Mouse (Mus musculus): Measurements from ENCODE around the gene Grhl1. TPM values are rescaled to one million over a fixed set of nuclear protein-coding genes. Genes with fewer than 3 reads are reported as not detected.
"Not testable (repeated sequence)": the region's sequence is repeated elsewhere in the genome, so short reads cannot be mapped to it uniquely, and the experiment has no call there.

Gene Grhl1
- 1.4 and 3.5 TPM in 2 replicates for polyA plus RNA-seq (2014; fragmentation: Nextera tagmentation; extraction: Ambion mirVana)

- 2% methylated on average over 46 of the region's 64 CpGs for WGBS
- Histone ChIP-seq H3K27me3 (ENCODE audit: control insufficient read depth, insufficient read depth, low read length) (peaks cover 19% of the 10 kb centered on the region), H3K27ac (ENCODE audit: low read depth, low read length) (no peak within 1 kb of the TSS), H3K36me3 (ENCODE audit: control insufficient read depth, insufficient read depth, low read length) (no peaks in the 10 kb centered on the region), H3K9ac (ENCODE audit: low read depth, low read length) (peak within 1 kb of the TSS; percentile 58), H3K4me3 (ENCODE audit: low read length) (peak within 1 kb of the TSS; percentile 69), H3K9me3 (ENCODE audit: control insufficient read depth, low read length) (no peaks in the 10 kb centered on the region), H3K4me2 (replicated peaks; ENCODE audit: low read depth, low read length) (peak within 1 kb of the TSS; percentile 85), H3K4me1 (ENCODE audit: control insufficient read depth, insufficient read depth, low read length) (peaks cover 10% of the 10 kb centered on the region; the same call in 1 of the 2 replicates)
- peak; percentile 99 for ATAC-seq (ENCODE audit: low FRiP score, low TSS enrichment)
Observed at GRCm38 (mm10) chr12:24571523-24572392, at the start of gene Grhl1. Grhl1 (plus strand) TSS chr12:24572283.

DNA sequence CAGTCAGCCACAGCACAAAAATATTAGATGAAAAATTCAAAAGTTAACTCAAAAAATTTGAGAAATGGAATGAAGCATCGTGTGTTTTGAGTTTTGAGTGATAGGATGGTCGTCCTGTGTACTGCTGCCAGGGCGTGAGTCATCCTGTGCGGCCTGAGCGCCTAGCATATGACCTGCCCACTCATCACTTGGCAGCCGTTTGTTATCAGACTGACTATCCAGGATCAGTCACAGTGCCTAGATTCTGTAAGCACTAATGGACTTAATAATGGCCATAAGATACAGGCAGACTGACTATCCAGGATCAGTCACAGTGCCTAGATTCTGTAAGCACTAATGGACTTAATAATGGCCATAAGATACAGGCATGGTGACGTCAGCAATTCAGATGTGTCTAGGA, 47.0 kb upstream of the Grhl1 start:
- H3K4me1 ChIP-seq (ENCODE audit: control insufficient read depth, insufficient read depth, low read length); ATAC-seq (ENCODE audit: low FRiP score, low TSS enrichment): not testable (repeated sequence)

DNA sequence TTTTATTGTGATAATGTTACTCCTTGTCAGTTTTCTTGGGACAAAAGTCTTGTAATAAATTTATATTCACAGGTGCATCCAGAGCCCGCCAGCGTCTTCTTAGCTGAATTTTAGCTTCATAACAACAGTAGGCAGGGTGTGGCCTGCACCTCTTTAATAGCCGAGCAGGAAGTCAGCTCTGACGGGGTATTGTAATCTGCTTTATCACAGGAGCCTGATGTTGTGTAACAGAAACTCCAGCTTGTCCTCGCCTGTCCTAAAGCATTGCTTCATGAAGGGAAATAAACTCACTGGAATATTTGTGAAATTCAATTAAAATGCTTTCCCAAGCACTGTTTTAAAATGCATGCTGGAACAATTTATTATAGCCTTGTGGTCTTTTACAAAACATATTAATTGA, 35.7 kb upstream of the Grhl1 start:
- 72% methylated on average over 5 of the region's 5 CpGs for WGBS
- Histone ChIP-seq H3K4me3 (ENCODE audit: low read length) (no peak overlapping the region), H3K9ac (ENCODE audit: low read depth, low read length) (no peak overlapping the region), H3K4me1 (ENCODE audit: control insufficient read depth, insufficient read depth, low read length) (no peaks in the 10 kb centered on the region), H3K36me3 (ENCODE audit: control insufficient read depth, insufficient read depth, low read length) (peaks cover under 1% of the 10 kb centered on the region; the same call in 1 of the 2 replicates), H3K27ac (ENCODE audit: low read depth, low read length) (no peak overlapping the region), H3K27me3 (ENCODE audit: control insufficient read depth, insufficient read depth, low read length) (no peaks in the 10 kb centered on the region), H3K4me2 (replicated peaks; ENCODE audit: low read depth, low read length) (no peak overlapping the region), H3K9me3 (ENCODE audit: control insufficient read depth, low read length) (no peaks in the 10 kb centered on the region)
- ATAC-seq (ENCODE audit: low FRiP score, low TSS enrichment) = no peak

More for the DNA sequence above, 47.0 kb upstream of the Grhl1 start:
- not testable (repeated sequence) for H3K27ac ChIP-seq (ENCODE audit: low read depth, low read length); H3K4me2 ChIP-seq (replicated peaks; ENCODE audit: low read depth, low read length); H3K9ac ChIP-seq (ENCODE audit: low read depth, low read length); H3K4me3 ChIP-seq (ENCODE audit: low read length); H3K9me3 ChIP-seq (ENCODE audit: control insufficient read depth, low read length); H3K27me3 ChIP-seq (ENCODE audit: control insufficient read depth, insufficient read depth, low read length)
- 88% methylated on average over 7 of the region's 7 CpGs for WGBS
- H3K36me3 ChIP-seq (ENCODE audit: control insufficient read depth, insufficient read depth, low read length) = peaks cover 17% of the 10 kb centered on the region

DNA sequence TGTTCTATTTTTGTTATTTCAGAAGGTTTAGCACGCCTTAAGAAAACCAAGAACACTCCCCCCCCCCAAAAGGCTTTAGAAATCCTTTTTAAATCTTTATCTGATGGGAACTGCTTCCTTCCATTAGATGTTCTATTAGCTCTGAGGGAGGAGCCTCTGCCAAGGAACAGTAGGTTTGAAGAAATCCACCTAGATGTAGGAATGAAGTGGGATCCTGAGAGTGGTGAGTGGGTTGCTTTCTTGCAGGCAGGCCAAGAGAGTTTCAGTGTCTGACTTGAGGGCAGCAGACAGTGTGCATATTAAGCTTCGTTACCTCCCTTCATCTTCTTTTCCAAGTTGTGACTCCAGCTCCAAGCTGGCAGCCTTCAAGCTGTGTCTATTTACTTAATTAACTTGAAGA, 34.9 kb upstream of the Grhl1 start:
- H3K27me3 ChIP-seq (ENCODE audit: control insufficient read depth, insufficient read depth, low read length) = no peaks in the 10 kb centered on the region
- no peaks in the 10 kb centered on the region for H3K9me3 ChIP-seq (ENCODE audit: control insufficient read depth, low read length)
- H3K4me1 ChIP-seq (ENCODE audit: control insufficient read depth, insufficient read depth, low read length) = no peaks in the 10 kb centered on the region
- no peaks in the 10 kb centered on the region for H3K36me3 ChIP-seq (ENCODE audit: control insufficient read depth, insufficient read depth, low read length)
- ATAC-seq (ENCODE audit: low FRiP score, low TSS enrichment) = no peak
- no peak overlapping the region for H3K9ac ChIP-seq (ENCODE audit: low read depth, low read length)
- WGBS = 79% methylated on average over 2 of the region's 2 CpGs
- H3K4me2 ChIP-seq (replicated peaks; ENCODE audit: low read depth, low read length) = no peak overlapping the region
- H3K27ac ChIP-seq (ENCODE audit: low read depth, low read length) = no peak overlapping the region
- H3K4me3 ChIP-seq (ENCODE audit: low read length) = no peak overlapping the region

DNA sequence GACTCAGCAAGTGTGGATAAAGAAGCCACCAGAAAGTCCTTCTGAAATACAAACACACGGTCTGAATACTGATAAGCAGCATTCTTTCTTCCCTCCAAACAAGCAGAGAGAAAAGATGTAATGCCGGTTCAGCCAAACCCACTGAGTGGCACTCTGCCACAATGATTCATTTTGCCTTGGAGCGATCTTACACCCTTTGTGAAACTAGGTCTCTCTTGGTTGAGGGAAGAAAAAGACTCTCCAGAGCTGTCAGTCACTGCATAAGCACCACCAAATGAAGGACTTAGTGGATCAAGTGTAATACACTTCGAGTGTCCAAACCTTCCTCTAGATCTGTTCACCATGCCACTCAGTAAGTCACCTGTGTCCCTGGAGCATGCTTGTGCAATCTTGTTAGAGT, 34.1 kb upstream of the Grhl1 start:
- Histone ChIP-seq H3K27me3 (ENCODE audit: control insufficient read depth, insufficient read depth, low read length) (no peaks in the 10 kb centered on the region), H3K9ac (ENCODE audit: low read depth, low read length) (no peak overlapping the region)
- WGBS = 89% methylated on average over 4 of the region's 4 CpGs

DNA sequence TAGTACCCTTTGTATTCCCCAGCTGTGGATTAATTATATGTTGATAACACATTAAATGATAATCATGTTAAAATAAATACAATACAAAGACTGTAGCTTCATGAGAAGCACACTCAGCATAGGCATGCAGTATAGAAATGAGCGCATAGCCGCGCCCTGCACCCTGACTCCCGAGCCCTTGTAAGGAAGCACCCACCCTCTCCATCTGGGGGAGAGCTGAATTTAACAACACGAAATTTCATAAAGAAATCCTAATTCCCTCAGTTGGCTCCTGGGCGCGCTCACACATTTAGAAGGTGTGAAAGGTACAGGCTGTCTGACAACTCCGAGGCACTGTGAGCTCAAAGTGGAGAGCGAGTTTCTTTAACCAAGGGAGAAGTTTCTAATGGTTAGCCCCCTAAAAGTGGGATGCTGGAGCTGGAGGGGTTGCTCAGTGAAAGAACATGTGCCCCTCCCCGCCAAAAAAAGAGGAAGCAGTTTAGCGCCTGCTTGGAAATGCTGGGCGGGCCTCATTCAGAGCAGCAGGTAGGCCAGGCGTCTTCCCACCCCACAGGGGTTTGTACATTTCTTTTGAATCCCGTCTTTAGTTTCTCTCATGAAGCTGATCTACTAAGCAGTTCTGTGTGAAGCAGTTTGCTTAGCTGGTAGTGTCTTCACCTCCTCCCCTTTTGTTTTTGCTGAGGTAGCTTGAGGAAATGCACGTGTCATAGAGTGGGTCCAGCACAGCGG, 30.5 kb upstream of the Grhl1 start:
- Histone ChIP-seq H3K27ac (ENCODE audit: low read depth, low read length) (no peak overlapping the region), H3K9me3 (ENCODE audit: control insufficient read depth, low read length) (no peaks in the 10 kb centered on the region), H3K4me1 (ENCODE audit: control insufficient read depth, insufficient read depth, low read length) (no peaks in the 10 kb centered on the region), H3K4me2 (replicated peaks; ENCODE audit: low read depth, low read length) (no peak overlapping the region), H3K4me3 (ENCODE audit: low read length) (no peak overlapping the region), H3K27me3 (ENCODE audit: control insufficient read depth, insufficient read depth, low read length) (no peaks in the 10 kb centered on the region), H3K9ac (ENCODE audit: low read depth, low read length) (no peak overlapping the region), H3K36me3 (ENCODE audit: control insufficient read depth, insufficient read depth, low read length) (peaks cover 3% of the 10 kb centered on the region; the same call in 1 of the 2 replicates)
- ATAC-seq (ENCODE audit: low FRiP score, low TSS enrichment) = no peak
- WGBS = 84% methylated on average over 16 of the region's 16 CpGs

More for the DNA sequence above, 34.1 kb upstream of the Grhl1 start:
- Histone ChIP-seq H3K4me1 (ENCODE audit: control insufficient read depth, insufficient read depth, low read length) (no peaks in the 10 kb centered on the region), H3K9me3 (ENCODE audit: control insufficient read depth, low read length) (no peaks in the 10 kb centered on the region), H3K4me3 (ENCODE audit: low read length) (no peak overlapping the region), H3K36me3 (ENCODE audit: control insufficient read depth, insufficient read depth, low read length) (no peaks in the 10 kb centered on the region), H3K4me2 (replicated peaks; ENCODE audit: low read depth, low read length) (no peak overlapping the region), H3K27ac (ENCODE audit: low read depth, low read length) (no peak overlapping the region)
- ATAC-seq (ENCODE audit: low FRiP score, low TSS enrichment) = no peak

DNA sequence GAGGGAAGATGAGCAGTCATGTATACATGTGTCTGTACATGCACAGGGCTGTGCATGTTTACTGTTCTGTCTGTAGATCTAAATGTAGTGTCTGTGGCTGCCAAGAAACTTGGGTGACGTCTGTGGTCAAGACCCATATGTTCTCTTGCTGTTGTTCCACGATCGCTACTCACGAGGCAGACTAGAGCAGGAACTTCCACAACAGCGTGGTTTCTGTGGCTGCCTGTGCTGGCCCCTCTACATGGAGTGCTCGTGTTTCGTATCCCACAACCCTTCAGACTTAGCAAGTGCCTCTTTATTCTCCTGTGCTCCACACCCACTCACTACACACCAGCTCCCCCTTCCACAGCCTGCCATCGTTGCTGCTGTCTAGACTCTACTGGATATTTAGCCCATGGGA, 24.4 kb upstream of the Grhl1 start:
- no peak overlapping the region for H3K27ac ChIP-seq (ENCODE audit: low read depth, low read length)
- H3K27me3 ChIP-seq (ENCODE audit: control insufficient read depth, insufficient read depth, low read length) = no peaks in the 10 kb centered on the region
- WGBS = 85% methylated on average over 8 of the region's 8 CpGs
- H3K4me1 ChIP-seq (ENCODE audit: control insufficient read depth, insufficient read depth, low read length) = no peaks in the 10 kb centered on the region
- H3K36me3 ChIP-seq (ENCODE audit: control insufficient read depth, insufficient read depth, low read length) = peaks cover 23% of the 10 kb centered on the region; the same call in 1 of the 2 replicates
- ATAC-seq (ENCODE audit: low FRiP score, low TSS enrichment) = no peak
- H3K4me2 ChIP-seq (replicated peaks; ENCODE audit: low read depth, low read length) = no peak overlapping the region
- H3K4me3 ChIP-seq (ENCODE audit: low read length) = no peak overlapping the region
- H3K9me3 ChIP-seq (ENCODE audit: control insufficient read depth, low read length) = no peaks in the 10 kb centered on the region
- no peak overlapping the region for H3K9ac ChIP-seq (ENCODE audit: low read depth, low read length)

DNA sequence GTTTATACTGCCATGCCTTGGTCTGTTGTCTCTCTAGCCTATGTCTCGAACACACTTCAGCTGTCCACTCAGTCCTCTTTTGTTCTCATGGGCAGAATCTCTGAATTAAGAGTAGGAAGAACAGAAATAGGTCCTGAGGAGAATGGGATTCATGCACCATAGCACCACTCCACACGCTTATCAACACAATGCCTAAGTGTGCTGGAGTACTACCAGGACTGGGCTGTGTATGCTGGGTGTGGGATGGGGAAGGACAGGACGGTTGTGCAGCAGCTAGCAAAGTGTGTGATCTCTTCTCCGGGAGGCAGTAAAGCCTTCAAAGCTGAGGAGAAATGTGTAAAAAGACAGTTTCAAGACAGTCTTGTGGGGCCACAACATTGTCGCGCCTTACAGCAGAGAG, 23.2 kb upstream of the Grhl1 start:
- peaks cover 23% of the 10 kb centered on the region; the same call in 1 of the 2 replicates for H3K36me3 ChIP-seq (ENCODE audit: control insufficient read depth, insufficient read depth, low read length)
- no peak overlapping the region for H3K4me2 ChIP-seq (replicated peaks; ENCODE audit: low read depth, low read length)
- no peaks in the 10 kb centered on the region for H3K27me3 ChIP-seq (ENCODE audit: control insufficient read depth, insufficient read depth, low read length)
- no peak overlapping the region for H3K27ac ChIP-seq (ENCODE audit: low read depth, low read length)
- no peak for ATAC-seq (ENCODE audit: low FRiP score, low TSS enrichment)
- no peak overlapping the region for H3K4me3 ChIP-seq (ENCODE audit: low read length)
- H3K9ac ChIP-seq (ENCODE audit: low read depth, low read length) = no peak overlapping the region
- 88% methylated on average over 6 of the region's 6 CpGs for WGBS
- no peaks in the 10 kb centered on the region for H3K4me1 ChIP-seq (ENCODE audit: control insufficient read depth, insufficient read depth, low read length)
- H3K9me3 ChIP-seq (ENCODE audit: control insufficient read depth, low read length) = no peaks in the 10 kb centered on the region

DNA sequence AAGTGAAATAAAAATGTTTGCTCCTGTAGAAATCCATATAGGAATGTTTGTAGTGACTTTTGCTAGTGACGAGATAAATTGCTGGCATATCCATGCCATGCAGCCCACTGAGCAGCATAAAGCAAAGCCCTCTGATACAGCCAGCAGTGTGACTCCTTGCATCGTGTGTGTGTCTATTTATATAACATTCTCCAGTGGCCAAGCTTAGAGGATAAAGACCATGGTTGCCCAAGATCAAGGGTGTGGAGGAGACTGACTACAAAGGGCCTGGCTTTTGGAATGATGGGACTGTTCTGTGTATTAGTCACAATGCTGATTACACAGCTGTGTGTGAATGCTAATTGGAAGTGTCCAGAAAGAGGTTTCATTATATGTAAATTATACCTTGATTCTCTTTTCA, 19.6 kb upstream of the Grhl1 start:
- no peak for ATAC-seq (ENCODE audit: low FRiP score, low TSS enrichment)
- no peaks in the 10 kb centered on the region for H3K9me3 ChIP-seq (ENCODE audit: control insufficient read depth, low read length)
- peaks cover 14% of the 10 kb centered on the region; the same call in 1 of the 2 replicates for H3K36me3 ChIP-seq (ENCODE audit: control insufficient read depth, insufficient read depth, low read length)
- no peak overlapping the region for H3K9ac ChIP-seq (ENCODE audit: low read depth, low read length)
- H3K27me3 ChIP-seq (ENCODE audit: control insufficient read depth, insufficient read depth, low read length) = no peaks in the 10 kb centered on the region
- H3K27ac ChIP-seq (ENCODE audit: low read depth, low read length) = no peak overlapping the region
- H3K4me1 ChIP-seq (ENCODE audit: control insufficient read depth, insufficient read depth, low read length) = no peaks in the 10 kb centered on the region
- H3K4me2 ChIP-seq (replicated peaks; ENCODE audit: low read depth, low read length) = no peak overlapping the region
- no peak overlapping the region for H3K4me3 ChIP-seq (ENCODE audit: low read length)
- WGBS = 93% methylated on average over 2 of the region's 2 CpGs
